Mouse (Mus musculus): ENCODE measurements around the gene Tcp11l2. TPM values are rescaled to one million over a fixed set of nuclear protein-coding genes. Genes with fewer than 3 reads are reported as not detected.

Tcp11l2 gene
- total RNA-seq, 2 experiments from 2014 or later = 20.8 to 24.9 TPM

DNA sequence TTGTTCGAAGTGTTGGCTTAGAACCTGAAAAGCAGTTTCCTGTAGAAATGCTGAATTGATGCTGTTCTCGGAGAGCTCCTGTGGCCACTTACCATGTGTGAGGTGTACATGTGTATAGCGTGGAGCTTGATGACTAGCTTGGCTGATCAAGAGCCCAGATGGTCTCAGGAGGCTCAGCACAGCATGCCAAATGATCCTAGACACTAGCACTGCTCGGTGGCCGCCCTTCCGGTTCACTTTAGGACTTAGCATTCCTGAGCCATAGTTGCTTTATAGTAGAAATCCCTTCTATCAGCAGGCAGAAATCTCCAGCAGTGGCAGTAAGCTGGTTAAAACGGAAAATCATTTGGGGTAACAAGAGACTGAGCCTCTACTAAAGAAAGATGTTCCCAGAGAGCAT is 64.4 kb downstream of the Tcp11l2 start:
- intact Hi-C loops (cut with DNase I) = loop anchor here (2.0 to 10.0 kb wide), 3 partner anchors 344 to 464 kb away; partner anchors contain the start of genes Fhl4 and Tmem263
- no peak for DNase-seq (ENCODE audit: low spot score in 2 of 2)

DNA sequence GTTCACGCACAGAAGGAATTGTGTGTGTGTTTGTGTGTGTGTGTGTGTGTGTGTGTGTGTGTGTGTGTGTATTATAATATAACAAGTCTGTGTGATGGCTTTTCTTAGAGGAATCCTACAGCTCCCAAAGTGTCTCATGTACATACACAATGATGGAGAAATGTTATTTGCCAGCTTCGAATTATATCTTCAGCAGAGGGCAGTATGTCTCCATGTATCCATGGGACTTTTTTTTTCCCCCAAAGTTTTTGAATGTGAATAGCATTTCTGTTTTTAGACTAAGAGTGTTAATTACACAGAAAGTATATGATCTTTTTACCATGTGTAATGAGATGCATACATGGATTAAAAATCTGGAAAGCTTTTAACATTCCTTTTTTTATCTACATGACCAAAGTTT is 65.2 kb downstream of the Tcp11l2 start:
- intact Hi-C loops (cut with DNase I) = loop anchor here (2.0 to 10.0 kb wide), 3 partner anchors 343 to 463 kb away; partner anchors contain the start of genes Fhl4 and Tmem263
- no peak for DNase-seq (ENCODE audit: low spot score in 2 of 2)

DNA sequence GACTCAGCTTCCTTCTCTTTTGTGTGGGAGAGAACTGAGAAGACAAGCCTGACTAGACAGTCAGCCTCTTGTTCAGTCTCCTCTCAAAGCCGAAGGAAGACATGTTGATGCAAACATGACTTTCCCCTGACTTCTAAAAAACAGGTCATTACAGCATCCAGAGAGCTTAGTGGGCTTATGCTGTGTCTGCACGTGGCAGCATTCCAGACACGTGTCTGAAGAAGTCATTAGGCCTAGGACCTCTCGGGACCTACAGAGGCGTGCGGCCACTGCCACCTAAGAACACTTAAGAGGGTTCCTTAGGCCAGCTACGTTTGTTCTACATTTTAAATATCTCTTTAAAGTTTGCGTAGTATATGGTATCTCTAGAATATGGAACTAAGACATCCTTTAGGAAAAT is 69.5 kb downstream of the Tcp11l2 start:
- DNase-seq (ENCODE audit: low spot score in 2 of 2) = no peak
- intact Hi-C loops (cut with DNase I) = loop anchor here (10.0 kb wide), 2 partner anchors 339 to 459 kb away; partner anchors contain the start of genes Fhl4 and Tmem263

DNA sequence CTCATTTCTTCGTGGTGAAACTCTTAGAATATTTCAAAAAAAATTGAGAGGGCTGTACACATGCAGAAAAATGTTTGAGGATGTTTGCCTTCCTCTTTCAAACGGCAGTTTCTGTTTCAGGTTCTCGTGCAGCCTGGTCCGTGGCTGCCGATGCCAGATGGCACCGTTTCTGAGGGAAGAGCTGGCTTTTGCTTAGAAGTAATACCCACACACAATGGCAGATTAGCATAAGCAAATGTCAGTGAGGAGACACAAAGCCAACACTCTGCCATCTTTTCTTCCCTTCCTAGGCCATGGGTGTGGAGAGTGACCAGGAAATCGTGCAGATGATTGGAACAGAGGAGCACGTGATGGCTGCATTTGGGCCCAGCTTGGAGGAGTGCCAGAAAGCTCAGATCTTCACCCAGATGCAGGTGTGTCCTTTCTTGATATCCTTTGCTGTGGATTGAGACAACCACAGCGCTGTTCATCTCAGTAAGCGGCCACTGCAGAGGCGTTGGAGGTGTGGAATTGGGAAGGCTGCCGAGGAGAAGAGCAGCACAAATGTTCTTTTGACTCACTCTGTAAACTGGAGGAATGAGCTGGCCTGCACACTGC is 70.2 kb downstream of the Tcp11l2 start:
- DNase-seq (ENCODE audit: low spot score in 2 of 2) = peak; percentile 78 to 85
- intact Hi-C loops (cut with DNase I) = loop anchor here (10.0 kb wide), 2 partner anchors 338 to 458 kb away; partner anchors contain the start of genes Fhl4 and Tmem263

DNA sequence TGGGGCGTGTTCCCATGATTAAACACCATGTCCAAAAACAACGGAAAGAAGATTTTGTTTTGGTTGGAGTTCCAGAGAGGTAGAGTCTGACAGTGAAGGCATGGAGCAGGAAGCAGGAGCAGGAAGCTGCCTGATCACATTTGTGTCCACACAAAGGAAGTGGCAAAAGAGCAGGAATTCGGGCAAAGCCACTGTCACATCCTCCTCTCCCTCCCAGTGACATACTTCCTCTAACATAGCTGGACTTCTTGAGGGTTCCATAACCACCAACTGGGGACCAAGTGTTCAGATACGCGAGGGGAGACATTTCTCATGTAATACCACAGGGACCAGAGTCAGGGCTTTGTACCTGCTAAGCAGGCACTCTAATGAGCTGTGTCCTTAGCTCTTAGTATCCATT is 70.8 kb downstream of the Tcp11l2 start:
- intact Hi-C loops (cut with DNase I) = loop anchor here (10.0 kb wide), 2 partner anchors 338 to 458 kb away; partner anchors contain the start of genes Fhl4 and Tmem263
- no peak for DNase-seq (ENCODE audit: low spot score in 2 of 2)

DNA sequence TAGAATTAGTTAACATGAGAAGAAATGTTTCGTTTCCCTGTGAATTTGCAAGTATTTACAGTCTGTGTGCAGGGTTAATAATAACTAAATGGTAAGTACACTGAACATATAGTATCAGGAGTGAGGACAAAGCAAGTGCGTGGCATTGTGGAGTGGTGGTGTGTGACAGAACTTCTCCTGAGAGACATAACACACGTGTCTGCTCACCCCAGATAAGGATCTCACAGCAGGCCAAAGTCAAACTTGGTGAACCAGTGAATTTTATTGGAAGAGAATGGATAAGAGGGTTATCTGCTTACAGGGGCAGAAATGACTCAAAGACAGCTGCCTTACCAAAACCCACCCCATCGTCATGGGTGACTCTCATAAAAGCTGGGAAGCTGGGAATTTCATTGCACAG is 72.5 kb downstream of the Tcp11l2 start:
- intact Hi-C loops (cut with DNase I) = loop anchor here (10.0 kb wide), 2 partner anchors 336 to 456 kb away; partner anchors contain the start of genes Fhl4 and Tmem263
- no peak for DNase-seq (ENCODE audit: low spot score in 2 of 2)

DNA sequence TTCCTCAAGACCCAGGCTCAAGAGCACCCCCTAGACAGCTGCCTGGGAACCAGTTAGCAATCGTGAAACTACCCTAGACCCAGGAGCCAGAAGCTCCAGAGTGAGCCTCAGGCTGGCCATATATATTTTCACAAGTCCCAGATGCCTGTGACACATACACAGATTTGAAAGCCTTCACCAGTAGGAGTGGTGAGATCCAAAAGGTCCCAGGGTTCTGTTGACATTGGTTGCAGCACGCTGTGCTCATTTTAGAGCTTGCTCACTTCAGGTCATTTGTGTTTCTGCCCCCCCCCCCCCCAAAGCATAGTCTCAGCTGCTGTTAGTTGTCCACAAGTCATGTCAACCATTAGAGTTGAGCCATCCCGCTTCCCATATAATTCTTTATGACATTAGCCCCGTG is 77.6 kb downstream of the Tcp11l2 start:
- intact Hi-C loops (cut with DNase I) = no loop called here
- DNase-seq (ENCODE audit: low spot score in 2 of 2) = no peak

DNA sequence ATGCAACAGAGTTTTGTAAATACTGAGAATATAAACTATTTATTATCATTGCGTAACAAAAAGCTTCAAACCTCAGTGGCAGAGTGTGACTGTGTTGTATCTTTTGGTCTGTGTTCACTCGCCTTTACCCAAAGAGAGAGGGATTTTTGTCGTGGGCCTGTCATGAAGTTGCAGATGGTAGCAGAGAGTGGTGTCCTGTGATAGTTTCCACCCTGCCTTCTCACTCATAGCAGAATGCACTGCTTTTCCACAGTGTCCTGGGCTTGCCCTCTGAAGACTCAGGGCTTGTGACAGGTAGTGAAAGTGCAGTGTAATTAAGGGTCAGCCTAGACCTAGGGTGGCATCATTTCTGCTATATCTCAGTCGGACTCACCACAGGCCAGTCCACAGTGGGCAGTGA is 78.3 kb downstream of the Tcp11l2 start:
- DNase-seq (ENCODE audit: low spot score in 2 of 2) = no peak
- intact Hi-C loops (cut with DNase I) = no loop called here

DNA sequence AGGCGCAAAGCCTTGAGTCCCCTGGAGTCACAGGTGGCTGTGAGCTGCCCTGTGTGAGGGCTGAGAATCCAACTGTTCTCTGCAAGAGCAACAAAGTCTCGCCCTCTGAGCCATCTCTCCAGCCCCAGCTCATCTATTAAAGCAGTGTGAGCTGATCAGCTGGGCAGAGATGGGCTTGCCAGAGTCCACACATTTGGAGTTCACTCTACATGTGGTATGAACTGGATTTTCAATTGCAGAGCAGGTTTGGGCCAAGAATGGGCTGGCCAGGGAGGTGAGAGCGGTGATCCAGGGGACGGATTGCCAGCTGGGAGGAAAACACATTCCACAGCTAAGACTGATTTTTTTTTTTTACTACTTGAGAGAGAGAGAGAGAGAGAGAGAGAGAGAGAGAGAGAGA is 80.2 kb downstream of the Tcp11l2 start:
- no peak for DNase-seq (ENCODE audit: low spot score in 2 of 2)
- intact Hi-C loops (cut with DNase I) = no loop called here

DNA sequence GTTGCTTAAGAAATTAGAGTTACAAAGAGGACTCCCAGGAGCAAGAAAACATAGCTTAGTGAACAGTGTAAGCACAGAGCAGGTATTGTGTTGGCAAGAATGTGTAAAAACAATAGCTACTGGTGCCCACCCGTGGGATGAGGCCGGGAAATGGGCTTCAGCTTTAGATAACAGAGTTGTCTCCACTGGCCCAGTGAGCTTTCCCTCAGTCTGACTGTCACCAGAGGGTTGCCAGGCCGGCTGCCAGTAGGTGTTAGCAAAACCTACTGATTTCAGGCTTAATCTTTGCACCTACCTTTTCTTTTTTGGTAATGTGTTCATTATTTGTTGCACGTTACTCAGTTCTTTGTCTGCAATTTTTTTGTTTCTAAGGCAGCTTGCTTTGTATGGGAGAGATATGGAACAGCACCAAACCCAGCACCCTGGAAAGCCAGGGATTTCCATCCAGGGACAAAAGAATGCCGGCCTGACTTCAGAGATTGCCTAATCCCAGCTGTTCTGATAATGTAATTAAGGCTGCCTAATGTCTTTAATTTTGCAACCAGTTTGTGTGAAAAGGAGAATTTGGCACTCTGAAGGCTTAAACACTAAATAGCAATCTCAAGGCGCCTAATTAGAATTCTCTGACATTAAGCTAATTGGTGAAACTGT is 81.1 kb downstream of the Tcp11l2 start:
- intact Hi-C loops (cut with DNase I) = no loop called here
- DNase-seq (ENCODE audit: low spot score in 2 of 2) = no peak

DNA sequence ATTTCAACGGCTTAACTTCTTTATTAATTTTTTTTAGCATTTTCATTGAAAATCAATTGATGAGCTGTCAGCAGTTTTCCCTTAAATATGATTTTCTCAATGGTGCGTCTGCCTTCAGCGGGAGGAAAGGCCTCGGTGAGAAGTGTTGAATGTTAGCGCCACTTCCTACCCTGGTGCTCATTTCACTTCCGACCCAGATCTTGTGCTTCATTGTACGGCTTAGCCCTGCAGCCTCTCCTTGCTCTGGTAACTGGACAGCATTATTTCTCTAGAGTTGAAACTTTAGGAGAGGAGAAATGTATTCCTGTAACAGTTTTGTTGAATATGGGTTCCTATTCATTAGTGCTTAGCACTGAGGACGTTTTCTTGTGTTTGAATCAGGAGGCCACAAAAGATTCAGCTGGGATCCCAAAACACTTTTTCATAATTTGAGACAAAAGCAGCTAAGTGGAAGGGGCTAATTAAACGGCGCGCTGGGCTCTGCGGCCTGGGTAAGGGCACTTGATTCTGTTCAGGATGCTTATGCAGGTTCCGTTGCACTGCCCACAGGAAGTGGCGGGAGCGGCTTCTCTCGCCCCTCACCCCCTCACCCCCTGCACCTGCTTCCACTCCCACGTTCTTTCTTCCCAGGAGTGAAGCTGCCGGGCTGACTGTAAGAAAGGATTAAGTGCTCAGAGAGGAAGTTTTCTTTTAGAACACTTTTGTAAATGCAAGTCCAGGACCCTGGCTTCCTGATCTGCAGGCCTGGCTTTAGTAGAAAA is 81.8 kb downstream of the Tcp11l2 start:
- intact Hi-C loops (cut with DNase I) = no loop called here
- DNase-seq (ENCODE audit: low spot score in 2 of 2) = no peak

DNA sequence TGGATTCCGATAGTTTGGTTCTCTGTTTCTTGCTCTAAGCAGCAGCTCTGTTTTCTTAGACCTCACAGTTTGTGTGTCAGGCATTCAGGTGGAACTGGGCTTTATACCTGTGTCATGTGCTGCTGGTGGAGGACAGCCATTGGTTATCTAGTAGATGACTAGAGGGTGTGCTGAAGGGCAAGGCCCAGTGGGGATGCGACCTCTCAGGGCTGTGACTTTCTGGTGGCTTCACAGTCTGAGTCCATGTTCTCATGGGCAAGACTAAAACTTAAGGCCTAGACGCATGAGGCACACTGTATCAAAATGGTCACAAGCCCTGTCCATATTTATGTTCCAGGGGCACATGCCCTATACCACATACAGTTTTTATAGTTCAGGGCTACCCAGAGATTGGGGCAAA is 82.9 kb downstream of the Tcp11l2 start:
- intact Hi-C loops (cut with DNase I) = no loop called here
- DNase-seq (ENCODE audit: low spot score in 2 of 2) = no peak

DNA sequence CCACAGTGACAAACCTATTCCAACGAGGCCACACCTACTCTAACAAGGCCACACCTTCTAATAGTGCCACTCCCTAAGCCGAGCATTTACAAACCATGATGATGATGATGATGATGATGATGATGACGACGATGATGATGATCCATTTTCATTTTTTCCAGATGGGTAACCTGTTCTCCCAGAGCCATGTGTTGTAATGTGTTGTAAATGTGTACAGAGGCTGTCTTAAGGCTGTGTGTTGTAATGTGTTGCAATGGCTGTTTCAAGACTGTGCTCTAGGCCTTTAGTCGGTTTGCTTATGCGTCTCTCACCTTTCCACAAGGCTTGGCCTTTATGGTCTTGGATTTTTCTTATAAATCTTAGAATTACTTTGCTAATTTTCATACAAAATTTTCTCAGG is 85.7 kb downstream of the Tcp11l2 start:
- DNase-seq (ENCODE audit: low spot score in 2 of 2) = no peak
- intact Hi-C loops (cut with DNase I) = no loop called here

Other genes starting within 250 kb of the Tcp11l2 start
- gene Nuak1, start 136.0 kb upstream of the Tcp11l2 start, total RNA-seq (2021) = 10 to 100 TPM; 69.3 to 69.7 TPM
- 10 to 100 TPM; 22.3 to 23.5 TPM for gene Ckap4, start 42.6 kb upstream of the Tcp11l2 start, total RNA-seq (2021)
- gene Polr3b, start 45.7 kb downstream of the Tcp11l2 start, total RNA-seq (2021) = 10 to 100 TPM; 13.0 to 16.0 TPM
- 10 to 100 TPM in 1 of 2 experiments, 1 to 10 TPM in 1; 9.3 to 11.3 TPM for gene Rfx4, start 179.4 kb downstream of the Tcp11l2 start, total RNA-seq (2021)

Data from left cerebral cortex, postnatal 36 days (tissue).